Mouse (Mus musculus): ENCODE data around the gene Copz1.
"Not testable (repeated sequence)": the region's sequence is repeated elsewhere in the genome, so short reads cannot be mapped to it uniquely, and the experiment has no call there.

The Copz1 gene

GRCm38 (mm10) chr15:103272419-103273279 is at the start of gene Copz1:
Gene Copz1, plus strand, starts transcription at chr15:103272714.
- DNase-seq (ENCODE audit: inconsistent ontology term) = peak; percentile 97

GRCm38 (mm10) chr15:103224161-103224560 is 48.4 kb upstream of the Copz1 start:
- no peak for DNase-seq (ENCODE audit: inconsistent ontology term)

- peak; percentile 77 for DNase-seq (ENCODE audit: inconsistent ontology term)
Observed at GRCm38 (mm10) chr15:103227022-103227421, 45.5 kb upstream of the Copz1 start.

GRCm38 (mm10) chr15:103227572-103227971 is 44.9 kb upstream of the Copz1 start:
- DNase-seq (ENCODE audit: inconsistent ontology term) = no peak

DNA sequence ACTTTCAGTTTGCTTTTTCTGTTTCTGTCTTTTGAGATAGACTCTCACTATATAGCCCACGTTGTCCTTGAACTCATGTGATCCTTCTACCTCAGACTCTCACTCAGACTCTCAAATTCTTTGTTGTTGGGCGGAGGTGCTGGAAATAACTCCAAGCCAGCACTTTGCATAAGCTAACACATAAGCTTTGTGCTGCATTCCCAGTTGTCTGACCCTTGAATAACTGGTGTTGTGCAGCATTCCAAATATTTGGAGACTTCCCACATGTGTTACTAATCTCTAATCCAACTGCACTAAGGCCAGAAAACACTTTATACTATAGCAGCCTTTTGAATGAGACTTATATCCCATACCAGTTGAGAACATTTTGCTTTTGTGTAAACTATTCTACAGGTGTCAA is 43.6 kb upstream of the Copz1 start:
- DNase-seq (ENCODE audit: inconsistent ontology term) = peak; percentile 75

DNA sequence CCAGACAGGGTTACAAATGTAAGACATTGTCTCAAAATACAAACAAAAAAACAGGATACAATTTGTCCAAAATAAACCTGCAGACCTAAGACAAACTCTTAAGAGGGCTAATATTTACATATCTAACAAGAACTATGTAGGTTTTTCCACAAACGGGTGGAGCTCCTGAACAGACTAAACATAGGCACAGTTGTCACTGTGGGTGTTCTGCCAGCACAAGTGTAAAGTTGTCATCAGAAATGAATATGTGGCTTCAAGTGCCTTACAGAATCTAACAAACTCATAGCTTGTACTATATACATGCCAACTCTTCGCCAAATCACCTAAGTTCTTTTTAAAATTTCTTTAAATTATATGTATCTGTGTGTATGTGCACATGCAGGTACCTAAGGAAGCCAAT is 39.4 kb upstream of the Copz1 start:
- no peak for DNase-seq (ENCODE audit: inconsistent ontology term)

DNA sequence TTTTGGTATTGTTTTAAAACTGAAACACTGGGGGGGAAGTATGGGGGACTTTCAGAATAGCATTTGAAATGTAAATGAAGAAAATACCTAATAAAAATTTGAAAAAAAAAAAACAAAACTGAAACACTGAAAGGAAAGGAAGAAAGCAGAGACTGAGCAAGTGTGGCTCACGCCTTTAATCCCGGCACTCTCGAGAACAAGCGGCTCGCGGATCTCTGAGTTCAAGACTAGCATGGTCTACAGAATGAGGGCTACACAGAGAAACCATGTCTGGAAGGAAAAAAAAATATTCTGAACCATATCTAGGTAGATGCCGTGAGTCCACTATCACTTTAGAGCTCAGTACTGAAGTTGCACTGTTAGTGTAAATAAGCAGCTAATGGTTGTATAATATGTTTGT is 35.2 kb upstream of the Copz1 start:
- no peak for DNase-seq (ENCODE audit: inconsistent ontology term)

- peak; percentile 96 for DNase-seq (ENCODE audit: inconsistent ontology term)
Observed at GRCm38 (mm10) chr15:103239130-103239684, 33.3 kb upstream of the Copz1 start.

DNA sequence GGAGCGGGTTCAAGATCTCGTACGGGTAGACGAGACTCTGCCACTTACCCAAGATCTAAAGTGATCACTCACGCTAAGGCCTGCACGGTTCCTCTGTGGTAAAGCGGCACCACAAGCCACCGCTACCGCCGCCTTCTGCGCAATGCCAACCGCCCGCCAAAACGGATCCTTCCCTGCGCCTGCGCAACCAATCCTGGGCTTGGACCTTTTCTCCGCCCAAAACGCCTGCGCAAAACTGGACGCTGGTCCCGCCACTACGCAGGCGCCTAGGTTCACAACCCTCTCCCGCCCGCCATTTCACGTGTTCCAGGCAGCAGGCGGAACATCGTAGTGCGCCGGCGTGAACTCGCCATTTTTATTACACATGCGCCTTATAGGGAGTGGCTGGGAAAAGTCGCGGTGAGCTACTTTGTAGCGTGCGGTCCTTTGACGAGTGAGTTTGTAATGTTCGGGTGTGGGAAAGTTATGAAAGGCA is 32.8 kb upstream of the Copz1 start, which contains the start of gene Cbx5:
Cbx5 (minus strand) TSS at position 132 of the 475 bp plus-strand sequence.
- no peak for DNase-seq (ENCODE audit: inconsistent ontology term)

GRCm38 (mm10) chr15:103240160-103241028 is 32.1 kb upstream of the Copz1 start, which contains the start of gene Hnrnpa1:
Gene Hnrnpa1, plus strand, starts transcription at chr15:103240432.
- peak; percentile 94 for DNase-seq (ENCODE audit: inconsistent ontology term)

DNA sequence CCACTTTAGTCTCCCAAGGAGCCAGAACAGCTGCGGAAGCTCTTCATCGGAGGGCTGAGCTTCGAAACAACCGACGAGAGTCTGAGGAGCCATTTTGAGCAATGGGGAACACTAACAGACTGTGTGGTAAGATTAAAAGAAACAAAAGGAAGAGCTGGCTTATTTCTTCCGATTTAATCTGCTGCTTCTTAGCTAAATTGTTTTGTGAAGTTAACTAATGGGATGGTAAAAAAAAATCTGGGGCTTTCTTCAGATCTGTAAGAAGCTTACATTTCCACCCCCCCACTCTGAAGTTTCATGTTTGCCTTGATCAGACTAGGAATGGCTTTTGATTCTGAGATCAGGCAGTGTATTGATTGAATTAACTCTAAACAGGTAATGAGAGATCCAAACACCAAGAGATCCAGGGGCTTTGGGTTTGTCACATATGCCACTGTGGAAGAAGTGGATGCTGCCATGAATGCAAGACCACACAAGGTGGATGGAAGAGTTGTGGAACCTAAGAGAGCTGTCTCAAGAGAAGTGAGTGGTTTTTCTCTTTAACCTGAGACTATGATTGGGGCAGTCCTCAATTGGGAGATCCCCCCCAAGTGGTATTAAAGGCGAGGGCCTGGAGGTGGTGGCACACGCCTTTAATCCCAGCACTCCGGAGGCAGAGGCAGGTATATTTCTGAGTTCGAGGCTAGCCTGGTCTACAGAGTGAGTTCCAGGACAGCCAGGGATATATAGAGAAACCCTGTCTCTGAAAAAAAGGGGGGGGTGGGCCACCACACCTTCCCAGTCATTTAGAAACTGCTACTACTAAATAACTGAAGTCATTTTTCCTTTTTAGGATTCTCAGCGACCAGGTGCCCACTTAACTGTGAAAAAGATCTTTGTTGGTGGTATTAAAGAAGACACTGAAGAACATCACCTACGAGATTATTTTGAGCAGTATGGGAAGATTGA is 31.2 kb upstream of the Copz1 start:
- DNase-seq (ENCODE audit: inconsistent ontology term) = not testable (repeated sequence)

DNA sequence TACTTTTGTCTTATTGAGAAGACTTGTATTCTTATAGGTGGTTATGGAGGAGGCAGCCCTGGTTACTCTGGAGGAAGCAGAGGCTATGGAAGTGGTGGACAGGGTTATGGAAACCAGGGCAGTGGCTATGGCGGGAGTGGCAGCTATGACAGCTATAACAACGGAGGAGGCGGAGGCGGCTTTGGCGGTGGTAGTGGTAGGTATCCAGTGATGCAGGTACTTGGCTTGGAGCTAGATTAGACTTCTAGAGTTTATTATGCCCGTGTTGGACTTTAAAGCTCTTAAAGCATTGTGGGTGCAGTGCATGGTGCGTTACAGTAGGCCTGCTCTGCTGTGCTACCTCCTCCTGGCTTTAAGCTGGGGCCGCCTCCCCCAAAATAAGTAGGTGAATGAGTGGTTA is 29.6 kb upstream of the Copz1 start:
- no peak for DNase-seq (ENCODE audit: inconsistent ontology term)

GRCm38 (mm10) chr15:103245616-103246015 is 26.9 kb upstream of the Copz1 start:
- no peak for DNase-seq (ENCODE audit: inconsistent ontology term)

DNA sequence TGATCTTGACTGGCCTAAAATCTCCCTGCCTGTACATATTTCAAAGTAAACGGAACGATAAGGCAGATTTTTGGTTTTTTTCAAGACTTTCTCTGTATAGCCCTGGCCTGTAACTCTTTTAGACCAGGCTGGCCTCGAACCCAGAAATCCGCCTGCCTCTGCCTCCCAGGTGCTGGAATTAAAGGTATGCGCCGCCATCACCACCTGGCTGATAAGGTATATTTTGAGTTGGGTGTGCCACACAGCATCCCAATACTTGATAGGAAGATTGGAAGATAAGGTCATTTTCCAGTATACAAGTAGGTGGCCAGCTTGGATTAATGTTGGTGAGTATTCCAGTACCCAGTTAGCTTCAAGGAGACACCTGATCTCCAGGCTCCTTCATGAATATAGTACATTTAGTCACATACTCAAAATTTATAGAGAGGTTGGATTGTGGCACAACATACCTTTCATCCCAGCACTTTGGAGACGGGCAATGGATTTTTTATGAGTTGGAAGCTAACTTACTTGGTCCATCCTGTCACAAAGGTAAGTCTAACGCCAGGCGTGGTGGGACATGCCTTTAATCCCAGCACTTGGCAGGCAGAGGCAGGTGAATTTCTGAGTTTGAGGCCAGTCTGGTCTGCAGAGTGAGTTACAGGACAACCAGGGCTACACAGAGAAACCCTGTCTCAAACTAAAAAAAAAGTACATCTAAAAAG is 25.3 kb upstream of the Copz1 start:
- no peak for DNase-seq (ENCODE audit: inconsistent ontology term)

GRCm38 (mm10) chr15:103247782-103248400 is 24.6 kb upstream of the Copz1 start:
- peak; percentile 7 for DNase-seq (ENCODE audit: inconsistent ontology term)

DNA sequence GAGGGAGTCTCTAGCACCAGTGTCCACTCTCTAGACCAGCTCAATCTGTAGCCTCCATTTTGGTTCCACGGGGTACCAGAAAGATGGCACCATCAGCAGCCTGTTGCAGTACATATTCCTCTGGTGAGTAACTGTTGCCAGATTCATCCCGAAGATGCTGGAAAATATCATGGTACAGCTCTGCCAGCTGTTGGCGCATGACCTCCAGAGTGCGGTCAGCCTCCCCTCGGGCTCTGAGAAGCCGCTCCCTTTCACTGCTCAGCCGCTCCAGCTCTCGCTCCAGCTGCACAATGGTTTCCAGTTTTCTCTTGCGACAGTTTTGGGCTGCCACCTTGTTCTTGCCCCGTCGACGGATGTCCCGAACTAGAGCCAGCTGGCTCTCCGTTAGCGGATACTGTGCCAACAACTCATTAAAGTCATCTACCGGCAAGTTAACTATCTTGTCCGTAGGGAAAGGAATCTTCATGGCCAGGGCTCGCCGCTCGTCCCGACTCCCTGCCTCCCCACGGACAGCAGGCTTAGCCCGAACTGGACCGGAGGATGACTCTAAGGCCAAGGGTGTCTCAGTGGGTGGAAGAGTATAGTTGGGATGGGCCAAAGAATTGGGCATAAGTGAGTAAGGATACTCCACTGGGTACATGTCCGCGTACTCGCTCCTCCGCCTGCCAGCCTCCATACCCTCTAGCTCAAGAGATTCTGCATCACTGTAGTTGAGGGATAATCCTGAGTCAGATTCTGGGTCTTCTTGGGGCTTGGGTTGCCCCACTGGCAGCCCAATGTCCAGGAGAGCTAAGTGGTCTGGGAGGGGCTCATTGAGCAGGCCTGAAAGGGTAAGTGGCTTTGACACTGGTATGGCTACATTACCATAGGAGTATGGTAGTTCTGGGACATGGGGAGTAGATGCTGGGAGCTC is 23.9 kb upstream of the Copz1 start:
- peak; percentile 62 for DNase-seq (ENCODE audit: inconsistent ontology term)

DNA sequence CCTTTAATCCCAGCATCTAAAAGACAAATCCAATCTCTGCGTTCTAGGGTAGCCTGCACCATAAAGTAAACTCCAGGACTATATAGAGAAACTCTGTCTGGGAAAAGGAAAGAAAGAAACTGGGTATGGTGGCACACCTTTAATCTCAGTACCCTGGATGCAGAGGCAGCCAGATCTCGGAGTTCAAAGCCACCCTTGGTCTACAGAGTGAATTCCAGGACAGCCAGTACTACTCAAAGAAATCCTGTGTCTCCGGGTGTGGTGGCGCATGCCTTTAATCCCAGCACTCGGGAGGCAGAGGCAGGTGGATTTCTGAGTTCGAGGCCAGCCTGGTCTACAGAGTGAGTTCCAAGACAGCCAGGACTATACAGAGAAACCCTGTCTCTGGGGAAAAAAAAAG is 23.0 kb upstream of the Copz1 start:
- DNase-seq (ENCODE audit: inconsistent ontology term) = not testable (repeated sequence)

GRCm38 (mm10) chr15:103250195-103250740 is 22.2 kb upstream of the Copz1 start:
- peak; percentile 47 for DNase-seq (ENCODE audit: inconsistent ontology term)

Measured in Muller cell, postnatal 12 days (primary cell).